Mouse (Mus musculus): ENCODE data around the gene Armh1.
A peak's percentile ranks its signal among the peaks of the same experiment; 100 is the strongest.
"Not testable (repeated sequence)": the region's sequence is repeated elsewhere in the genome, so short reads cannot be mapped to it uniquely, and the experiment has no call there.

Armh1 gene

DNA sequence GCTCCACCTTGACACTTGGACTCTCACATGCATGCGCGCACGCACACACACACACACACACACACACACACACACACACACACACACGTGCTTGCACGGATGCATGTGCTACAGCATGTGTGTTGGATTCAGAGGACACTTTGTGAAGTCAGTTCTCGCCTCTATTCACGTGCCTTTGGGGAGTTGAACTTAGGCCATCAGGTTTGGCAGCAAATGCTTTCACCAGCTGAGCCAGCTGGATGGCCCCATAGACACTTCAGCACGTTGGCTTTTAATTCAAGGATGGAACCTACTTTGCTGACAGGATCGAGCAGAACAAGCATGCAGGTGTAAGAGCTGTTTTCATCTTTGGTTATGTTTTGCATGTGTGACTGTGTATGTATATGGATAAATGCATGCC is 30.1 kb downstream of the Armh1 start:
- DNase-seq (ENCODE audit: low read depth): no peak

DNA sequence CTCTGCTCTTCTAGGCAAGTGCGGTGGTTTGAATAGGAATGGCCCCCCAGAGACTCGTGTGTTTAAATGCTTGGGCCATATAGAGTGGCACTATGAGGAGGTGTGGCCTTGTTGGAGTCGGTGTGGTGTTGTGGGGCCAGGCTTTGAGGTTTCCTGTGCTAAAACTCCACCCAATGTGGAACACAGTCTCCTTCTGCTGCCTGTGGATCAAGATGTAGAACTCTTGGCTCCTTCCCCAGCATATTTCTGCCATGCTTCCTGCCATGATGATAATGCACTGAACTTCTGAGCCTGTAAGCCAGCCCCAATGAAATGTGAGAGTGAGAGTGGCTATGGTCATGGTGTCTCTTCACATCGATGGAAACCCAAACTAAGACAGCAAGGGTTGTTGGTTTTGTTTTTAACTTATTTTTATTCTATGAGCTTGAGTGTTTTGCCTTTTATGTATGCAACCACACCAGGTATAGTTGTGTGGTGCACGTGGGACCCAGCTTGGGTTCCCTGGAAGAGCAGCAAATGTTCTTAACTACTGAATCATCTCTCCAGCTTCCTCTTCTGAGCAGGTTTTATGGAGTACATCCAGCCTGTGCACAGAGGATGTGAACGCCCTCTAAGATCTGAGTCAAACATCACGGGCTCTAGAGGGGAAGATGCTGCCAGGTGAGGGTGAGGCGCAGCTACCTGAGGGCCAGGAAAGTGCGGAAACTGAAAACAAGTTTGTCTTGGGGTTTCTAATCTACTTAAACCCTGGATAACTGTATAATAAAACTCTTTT is 31.0 kb downstream of the Armh1 start:
- peak; percentile 53 for DNase-seq (ENCODE audit: low read depth)

DNA sequence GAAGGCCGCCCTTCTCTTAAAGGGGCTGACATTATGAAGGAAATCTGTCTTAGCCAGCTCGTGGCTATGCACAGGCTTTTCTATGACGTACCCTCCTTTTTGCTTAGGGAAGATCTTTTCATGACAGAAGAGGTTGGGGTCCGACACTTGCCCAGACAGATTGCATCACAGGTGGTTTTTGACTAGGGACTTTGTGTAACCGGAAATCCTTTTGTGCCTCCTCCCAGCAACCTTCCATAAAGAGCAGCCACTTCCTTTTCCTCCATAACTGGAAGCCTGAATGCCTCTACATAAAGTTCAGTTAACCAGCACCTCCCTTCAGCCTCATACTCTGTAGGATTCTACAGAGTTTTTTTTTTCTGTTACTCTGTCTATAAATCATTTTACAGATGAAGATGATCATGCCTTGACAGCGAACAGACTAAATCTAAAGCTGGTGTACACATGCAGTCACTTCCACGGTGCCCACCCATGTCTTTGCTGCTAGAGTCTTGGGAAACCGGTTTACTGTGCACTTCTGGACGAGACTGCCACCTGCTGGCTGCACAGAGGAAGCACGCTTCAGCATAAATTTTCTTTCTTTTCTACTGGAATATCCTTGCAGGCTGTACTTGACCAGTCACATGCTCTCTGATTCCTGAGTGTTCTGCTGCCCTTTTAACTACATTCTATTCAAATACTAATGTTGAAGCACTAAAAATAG is 33.3 kb downstream of the Armh1 start:
- DNase-seq (ENCODE audit: low read depth): peak; percentile 74

DNA sequence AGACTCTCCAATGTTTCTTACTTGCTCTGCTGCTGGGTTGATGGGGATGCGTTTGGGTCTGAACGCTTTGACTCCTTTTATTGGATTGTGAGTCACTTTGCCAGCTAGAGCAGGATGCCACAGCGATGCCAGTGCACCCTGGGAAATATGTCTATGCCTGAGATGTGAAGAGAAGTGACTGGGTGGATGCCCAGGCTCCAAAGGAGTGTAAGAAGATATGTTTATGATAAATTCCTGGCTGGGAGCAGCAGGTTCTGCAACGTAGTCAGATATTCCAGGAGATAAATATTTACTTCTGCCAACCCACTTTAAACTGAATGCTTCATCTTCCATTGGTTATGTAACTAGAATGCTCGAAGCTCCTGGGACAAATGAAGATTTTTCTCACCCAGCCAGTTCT is 34.9 kb downstream of the Armh1 start:
- no peak for DNase-seq (ENCODE audit: low read depth)

DNA sequence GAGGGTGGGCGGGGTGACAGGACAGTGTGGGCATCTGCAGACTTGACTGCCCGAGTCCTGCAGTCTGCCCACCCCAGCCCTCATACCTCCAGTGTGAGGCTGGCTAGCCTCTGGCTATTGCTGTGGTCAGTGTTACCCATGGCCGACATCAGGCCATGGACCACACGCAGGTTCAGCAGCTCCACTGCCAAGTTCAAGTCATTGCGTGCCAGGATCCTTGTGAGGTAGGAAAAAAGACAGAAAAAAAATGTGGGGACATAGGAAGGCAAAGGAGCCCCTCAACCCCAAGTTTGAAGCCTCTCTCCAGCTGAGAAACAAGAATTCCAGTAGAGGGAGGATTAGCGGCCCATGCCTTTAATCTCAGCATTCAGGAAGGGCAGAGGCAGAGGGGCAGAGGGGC is 37.7 kb downstream of the Armh1 start:
- no peak for DNase-seq (ENCODE audit: low read depth)

DNA sequence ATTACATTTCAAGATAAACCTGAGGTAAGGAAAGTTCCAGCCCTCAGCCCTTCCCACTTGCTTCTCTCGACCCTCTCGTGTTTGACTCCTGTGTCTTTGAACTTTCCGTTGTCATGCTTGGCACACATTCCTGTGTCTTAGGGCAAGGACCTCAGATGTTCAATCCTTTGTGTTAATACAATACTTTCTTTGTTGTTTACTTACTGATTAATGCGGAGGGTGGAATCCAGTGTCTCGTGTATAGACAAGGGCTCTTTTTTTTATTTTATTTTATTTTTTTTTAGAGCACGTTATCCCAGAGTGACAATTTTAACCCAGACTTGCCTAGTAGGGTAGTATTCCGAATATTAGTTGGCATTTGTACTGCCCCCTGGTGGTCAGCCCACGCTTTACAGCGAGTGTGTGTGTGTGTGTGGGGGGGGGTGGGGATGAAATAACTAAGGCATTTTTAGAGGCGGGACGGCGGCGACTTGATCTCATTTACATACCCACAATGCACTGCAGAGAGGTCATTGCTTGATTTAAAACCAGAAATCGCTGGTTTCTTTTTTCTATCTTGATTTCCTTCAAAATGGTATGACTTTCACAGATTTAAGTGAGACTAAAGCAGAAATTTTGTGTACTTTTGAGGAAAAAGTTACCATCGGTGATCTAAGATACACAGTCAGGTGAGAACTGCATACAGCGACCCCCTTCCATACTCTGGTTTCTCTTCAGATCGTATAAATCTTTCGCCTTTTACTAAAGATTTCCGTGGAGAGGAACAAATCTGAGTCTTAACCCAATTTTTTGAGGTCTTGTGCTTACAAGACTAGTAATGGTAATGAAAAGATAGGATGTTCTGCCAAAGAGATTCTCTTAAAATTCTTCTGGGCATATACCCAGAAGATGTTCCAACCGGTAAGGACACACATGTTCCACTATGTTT is 41.5 kb downstream of the Armh1 start:
- peak; percentile 95 for DNase-seq (ENCODE audit: low read depth)

DNA sequence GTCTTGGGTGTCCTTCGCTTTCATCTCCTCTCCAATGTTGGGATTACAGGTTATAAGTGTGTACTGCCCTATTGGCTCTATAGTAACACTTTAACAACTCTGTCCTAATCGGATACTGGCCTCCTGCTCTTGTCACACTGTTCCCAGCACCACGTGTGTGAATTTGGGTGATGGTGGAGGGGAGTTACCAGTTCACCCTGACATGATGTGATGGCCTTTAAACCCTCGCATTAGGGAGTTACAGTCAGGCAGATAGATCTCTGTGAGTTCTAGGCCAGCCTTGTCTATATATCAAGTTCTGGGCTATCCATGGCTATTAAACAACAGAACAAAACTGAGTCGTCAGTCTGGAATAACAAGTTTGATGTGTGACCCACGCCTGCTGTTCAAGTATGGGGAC is 42.3 kb downstream of the Armh1 start:
- no peak for DNase-seq (ENCODE audit: low read depth)

DNA sequence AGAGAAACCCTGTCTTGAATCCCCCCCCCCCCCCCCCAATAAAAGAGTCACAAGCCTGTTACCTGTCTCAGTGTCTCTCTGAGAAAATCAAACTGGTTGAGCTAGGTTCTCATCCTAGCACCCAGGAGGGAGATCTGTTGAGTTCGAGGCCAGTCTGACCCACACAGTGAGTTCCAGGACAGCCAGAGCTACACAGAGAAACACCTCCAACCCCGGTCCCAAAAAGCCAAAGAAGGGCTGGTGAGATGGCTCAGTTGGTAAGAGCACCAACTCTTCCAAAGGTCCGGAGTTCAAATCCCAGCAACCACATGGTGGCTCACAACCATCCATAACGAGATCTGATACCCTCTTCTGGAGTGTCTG is 49.0 kb downstream of the Armh1 start:
- DNase-seq (ENCODE audit: low read depth): peak; percentile 36

DNA sequence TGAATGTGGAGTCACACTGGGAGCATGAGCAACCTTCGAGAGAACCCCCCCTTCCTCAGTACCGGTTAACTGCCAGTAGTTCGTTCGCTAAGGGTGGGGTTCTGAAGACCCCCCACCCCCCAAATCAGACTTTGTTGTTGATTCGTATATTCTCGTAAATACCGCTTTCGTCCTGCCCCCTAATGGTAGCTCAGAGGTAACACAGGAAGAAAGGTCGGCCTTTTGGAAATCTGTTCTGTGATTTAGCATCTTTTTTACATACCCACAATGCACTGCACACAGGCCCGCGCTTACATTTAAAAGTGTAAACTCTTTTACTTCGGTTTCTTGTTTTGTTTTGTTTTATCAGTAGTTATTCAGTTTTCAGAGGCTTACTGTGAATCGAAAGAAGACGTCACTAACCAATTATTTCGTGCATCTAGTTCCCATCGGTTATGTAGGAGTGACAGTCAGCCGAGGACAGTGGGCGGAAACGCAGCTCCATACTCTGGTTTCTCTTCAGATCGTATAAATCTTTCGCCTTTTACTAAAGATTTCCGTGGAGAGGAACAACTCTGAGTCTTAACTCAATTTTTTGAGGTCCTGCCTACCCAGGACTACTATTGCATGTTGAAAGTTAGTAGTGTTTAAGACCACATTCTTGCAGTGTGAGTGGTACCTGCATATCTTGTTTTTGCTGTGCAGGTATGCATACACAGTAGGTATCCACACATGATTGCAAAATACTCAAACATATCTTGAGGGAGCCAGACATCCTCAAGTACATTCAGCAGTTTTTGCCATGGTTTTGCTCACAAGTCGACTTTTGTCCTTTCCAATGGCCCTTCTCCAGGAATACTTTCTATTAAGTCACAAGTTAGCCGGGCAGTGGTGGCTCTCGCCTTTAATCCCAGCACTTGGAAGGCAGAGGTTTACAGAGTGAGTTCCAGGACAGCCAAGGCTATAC is 49.6 kb downstream of the Armh1 start:
- peak; percentile 93 for DNase-seq (ENCODE audit: low read depth)

DNA sequence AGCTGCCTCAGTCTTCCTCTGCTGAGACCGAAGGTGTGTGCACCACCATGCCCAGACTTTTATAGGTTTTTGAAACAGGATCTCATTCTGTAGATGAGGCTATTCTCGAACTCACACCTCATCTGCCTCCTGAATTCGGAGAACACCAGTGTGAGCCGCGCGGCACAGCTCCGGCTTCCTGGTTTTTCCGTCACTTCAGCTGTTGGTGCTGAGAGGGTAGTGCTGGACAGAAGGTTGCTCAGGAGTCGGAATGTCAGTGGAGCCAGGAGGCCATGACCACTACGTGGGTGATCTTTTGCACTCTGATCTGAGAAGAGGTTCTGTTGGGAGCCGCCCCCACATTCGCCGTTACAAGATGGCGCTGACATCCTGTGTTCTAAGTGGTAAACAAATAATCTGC is 60.1 kb downstream of the Armh1 start:
- no peak for DNase-seq (ENCODE audit: low read depth)

DNA sequence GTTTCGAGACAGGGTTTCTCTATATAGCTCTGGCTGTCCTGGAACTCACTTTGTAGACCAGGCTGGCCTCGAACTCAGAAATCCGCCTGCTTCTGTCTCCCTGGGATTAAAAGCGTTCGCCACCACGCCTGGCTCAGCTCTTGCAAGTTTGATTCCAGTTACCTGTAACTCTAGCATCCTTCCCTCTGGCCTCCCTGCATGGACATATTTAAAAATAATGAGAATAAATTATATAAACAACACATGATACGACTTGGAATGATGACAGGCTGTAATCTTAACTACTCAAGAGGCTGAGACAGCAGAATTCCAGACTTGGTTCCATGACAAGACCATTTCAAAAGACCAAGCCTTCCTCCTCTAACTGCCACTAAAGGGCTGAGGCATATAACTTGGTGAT is 61.3 kb downstream of the Armh1 start:
- DNase-seq (ENCODE audit: low read depth): peak; percentile 41

DNA sequence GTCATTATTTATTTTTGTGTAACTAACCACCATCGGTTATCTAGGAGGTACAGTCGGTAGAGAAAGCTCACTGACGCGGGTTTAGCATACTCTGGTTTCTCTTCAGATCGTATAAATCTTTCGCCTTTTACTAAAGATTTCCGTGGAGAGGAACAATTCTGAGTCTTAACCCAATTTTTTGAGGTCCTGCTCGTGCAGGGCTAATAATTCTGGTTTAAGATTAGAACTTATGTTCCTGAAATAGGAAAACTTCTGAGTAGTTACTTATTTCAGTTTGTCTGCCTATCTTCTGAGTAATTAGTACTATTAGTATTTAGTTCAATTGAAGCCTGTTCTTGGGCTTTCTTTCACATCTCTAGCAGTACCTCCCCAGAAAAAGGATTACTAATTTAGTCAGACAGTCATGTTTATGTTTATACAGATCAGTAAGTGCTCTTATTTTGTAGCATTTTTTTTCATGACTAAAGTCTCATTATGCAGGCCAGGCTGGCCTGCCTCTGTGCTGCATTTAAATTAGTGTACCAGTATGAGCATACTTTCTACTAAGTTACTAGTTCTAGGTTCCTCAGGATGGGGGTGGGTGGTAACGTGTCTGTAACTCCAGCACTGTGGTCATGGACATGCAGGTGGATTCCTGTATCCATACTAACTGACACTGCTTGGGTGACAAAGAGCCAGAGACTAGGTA is 61.9 kb downstream of the Armh1 start:
- peak; percentile 89 for DNase-seq (ENCODE audit: low read depth)

DNA sequence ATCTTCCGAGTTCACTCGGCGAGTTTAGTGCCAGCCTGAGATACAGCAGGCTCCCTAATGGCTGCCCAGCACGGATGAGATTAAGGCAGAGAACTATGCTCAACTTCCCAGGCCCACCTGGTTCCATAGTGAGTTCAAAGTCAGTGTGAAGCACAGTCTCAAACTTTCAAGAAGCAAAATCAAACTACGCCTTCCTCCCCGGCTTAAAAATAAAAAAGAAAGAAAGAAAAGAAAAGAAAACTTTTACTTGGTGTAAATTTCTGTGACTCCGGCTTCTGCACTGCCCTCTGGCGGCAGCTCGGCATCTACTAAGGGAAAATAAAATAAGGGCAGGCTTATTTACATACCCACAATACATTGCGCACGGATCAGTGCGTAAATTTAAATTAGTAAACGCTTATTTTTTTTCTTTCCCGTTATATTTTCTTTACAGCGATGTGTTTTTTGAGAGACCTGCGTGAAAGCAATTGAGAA is 62.5 kb downstream of the Armh1 start:
- DNase-seq (ENCODE audit: low read depth): peak; percentile 97

DNA sequence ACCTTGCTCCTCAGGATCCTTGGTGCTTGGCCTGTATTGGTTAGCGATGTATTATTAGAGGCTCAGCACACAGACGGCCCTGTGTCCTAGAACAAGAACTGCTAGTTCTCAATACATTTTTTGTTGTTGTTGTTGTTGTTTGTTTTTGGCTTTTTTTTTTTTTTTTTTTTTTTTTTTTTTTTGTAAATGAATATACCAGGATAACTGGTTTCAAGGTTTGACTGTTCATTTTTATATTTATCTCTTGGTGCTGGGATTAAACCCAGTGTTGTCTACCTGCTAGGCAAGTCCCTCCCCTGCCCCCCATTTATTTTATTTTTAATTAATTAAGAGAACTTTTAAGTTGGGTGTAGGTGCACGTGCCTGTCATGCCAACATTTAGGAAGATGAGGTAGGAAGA is 63.0 kb downstream of the Armh1 start:
- no peak for DNase-seq (ENCODE audit: low read depth)

DNA sequence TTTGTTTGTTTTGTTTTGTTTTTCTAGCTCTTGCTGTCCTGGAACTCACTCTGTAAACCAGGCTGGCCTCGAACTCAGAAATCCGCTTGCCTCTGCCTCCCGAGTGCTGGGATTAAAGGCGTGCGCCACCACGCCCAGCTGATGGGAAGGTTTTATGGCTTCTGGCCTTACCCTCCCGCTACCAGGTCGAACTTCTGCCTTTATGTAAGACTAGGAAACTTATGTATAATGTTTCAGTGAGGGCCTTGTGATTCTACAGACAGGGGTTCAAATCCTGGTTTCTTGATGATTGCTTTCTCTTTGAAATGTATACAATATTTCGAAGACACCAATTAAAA is 69.2 kb downstream of the Armh1 start:
- DNase-seq (ENCODE audit: low read depth): not testable (repeated sequence)

DNA sequence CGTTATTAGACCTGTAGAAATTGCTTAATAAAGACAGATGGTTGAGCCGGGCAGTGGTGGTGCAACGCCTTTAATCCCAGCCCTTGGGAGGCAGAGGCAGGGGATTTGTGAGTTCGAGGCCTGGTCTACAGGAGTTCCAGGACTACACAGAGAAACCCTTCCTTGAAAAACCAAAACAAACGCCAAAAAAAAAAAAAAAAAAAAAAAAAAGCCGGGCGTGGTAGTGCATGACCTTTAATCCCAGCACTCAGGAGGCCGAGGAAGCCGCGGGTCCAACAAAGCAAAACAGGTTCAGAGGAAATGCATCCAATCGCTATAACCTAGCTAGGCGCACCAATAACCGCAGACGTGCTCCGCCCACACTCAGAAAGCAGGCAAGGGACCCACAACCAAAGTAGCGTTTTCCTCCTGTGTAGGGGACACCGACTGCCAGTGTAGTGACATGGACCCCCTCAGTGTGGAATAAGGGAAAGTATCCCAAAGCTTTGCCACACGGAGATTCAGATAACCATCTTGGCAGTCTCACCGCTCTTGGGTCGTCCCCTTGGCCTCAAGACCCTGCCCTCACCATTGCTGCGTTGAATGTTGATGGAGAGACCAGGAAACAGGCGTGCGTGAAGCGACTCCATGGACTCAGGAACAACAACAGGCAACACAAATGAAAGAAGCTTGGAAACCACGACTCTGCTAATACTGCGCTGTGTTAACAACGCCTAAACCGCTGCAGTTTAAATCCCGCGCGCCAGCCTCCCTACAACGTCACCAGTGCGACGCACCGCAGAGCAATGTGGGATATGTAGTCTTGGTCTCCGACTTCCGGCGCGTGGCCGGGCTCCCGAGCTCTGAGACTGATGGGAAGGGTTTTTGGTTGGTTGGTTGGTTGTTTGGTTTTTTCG is 69.8 kb downstream of the Armh1 start, which contains the start of gene Kif2c:
Gene Kif2c (minus strand): TSS at position 777 of the 896 bp plus-strand sequence.
- peak; percentile 97 for DNase-seq (ENCODE audit: low read depth)

DNA sequence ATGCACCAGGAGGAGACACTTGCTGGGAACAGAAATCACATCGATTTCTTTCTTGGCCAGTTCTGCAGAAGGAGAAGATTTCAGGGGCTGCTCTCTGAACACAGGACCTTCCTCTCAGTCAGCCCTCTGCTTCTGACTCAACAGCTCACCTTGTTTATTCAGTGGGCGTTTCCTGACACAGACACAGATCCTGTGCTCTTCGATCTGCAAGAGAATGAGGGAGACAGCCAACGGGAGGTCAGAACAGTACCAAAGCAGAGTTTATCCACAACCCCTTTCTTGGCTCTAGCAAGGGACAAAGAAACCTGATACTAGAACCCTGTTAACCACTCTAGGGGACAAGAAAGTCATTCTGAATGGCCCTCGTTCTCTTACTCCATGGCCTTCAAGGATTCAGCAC is 82.0 kb downstream of the Armh1 start:
- no peak for DNase-seq (ENCODE audit: low read depth)
